Mouse (Mus musculus) hindbrain, embryonic 13.5 days (tissue): ENCODE results near the gene Rap1gap2. TPM values are rescaled to one million over a fixed set of nuclear protein-coding genes. Genes with fewer than 3 reads are reported as not detected.
A peak's percentile ranks its signal among the peaks of the same experiment; 100 is the strongest.

ENCODE experiments used
- ATAC-seq: fragments of 200-750 bp; cut with Nextera tagmentation; 2 replicates; pipeline ENCODE4 v1.8.0; 2017; ENCODE audit warnings: moderate TSS enrichment; ENCODE audit not compliant: low FRiP score
- H3K27ac ChIP-seq: fragments of 300-500 bp; sonication (generic); 2 replicates; pipeline ENCODE4 v1.5.1; 2015; ENCODE audit warnings: inconsistent platforms, mild to moderate bottlenecking, moderate library complexity
- H3K27me3 ChIP-seq: fragments of 300-500 bp; sonication (generic); 2 replicates; pipeline ENCODE4 v1.6.1; 2015; ENCODE audit warnings: mild to moderate bottlenecking, inconsistent platforms
- H3K36me3 ChIP-seq: fragments of 300-500 bp; sonication (generic); 2 replicates; pipeline ENCODE4 v1.6.1; 2015; ENCODE audit warnings: mild to moderate bottlenecking, inconsistent platforms
- H3K4me1 ChIP-seq: fragments of 300-500 bp; sonication (generic); replicated peaks from 2 replicates; pipeline ENCODE4 v1.6.1; 2015; ENCODE audit warnings: inconsistent platforms
- H3K4me2 ChIP-seq: fragments of 300-500 bp; sonication (generic); 2 replicates; pipeline ENCODE4 v1.6.1; 2015; ENCODE audit warnings: inconsistent platforms, mild to moderate bottlenecking, moderate library complexity
- H3K4me3 ChIP-seq: fragments of 300-500 bp; sonication (generic); 2 replicates; pipeline ENCODE4 v1.5.1; 2015; ENCODE audit warnings: mild to moderate bottlenecking, inconsistent platforms
- H3K9ac ChIP-seq: fragments of 300-500 bp; sonication (generic); 2 replicates; pipeline ENCODE4 v1.6.1; 2015; ENCODE audit warnings: mild to moderate bottlenecking, inconsistent platforms
- H3K9me3 ChIP-seq: fragments of 300-500 bp; sonication (generic); 2 replicates; pipeline ENCODE4 v1.6.1; 2016; ENCODE audit warnings: inconsistent platforms
- WGBS: fragments of 180-500 bp; shearing (Covaris S2); methylation state at CpG from one replicate; pipeline ENCODE4 v1.1.7; 2015; 5-methylcytosine and 5-hydroxymethylcytosine counted together
- polyA plus RNA-seq: library from polyadenylated mRNA; unstranded; fragments of >200 nt; fragmentation: Nextera tagmentation; extraction: Ambion mirVana; gene quantifications from 2 replicates; pipeline ENCODE4 v1.2.1, GENCODE M21; 2015

The Rap1gap2 gene
- polyA plus RNA-seq, 1 experiment from 2014 or later = 10.6 TPM

DNA sequence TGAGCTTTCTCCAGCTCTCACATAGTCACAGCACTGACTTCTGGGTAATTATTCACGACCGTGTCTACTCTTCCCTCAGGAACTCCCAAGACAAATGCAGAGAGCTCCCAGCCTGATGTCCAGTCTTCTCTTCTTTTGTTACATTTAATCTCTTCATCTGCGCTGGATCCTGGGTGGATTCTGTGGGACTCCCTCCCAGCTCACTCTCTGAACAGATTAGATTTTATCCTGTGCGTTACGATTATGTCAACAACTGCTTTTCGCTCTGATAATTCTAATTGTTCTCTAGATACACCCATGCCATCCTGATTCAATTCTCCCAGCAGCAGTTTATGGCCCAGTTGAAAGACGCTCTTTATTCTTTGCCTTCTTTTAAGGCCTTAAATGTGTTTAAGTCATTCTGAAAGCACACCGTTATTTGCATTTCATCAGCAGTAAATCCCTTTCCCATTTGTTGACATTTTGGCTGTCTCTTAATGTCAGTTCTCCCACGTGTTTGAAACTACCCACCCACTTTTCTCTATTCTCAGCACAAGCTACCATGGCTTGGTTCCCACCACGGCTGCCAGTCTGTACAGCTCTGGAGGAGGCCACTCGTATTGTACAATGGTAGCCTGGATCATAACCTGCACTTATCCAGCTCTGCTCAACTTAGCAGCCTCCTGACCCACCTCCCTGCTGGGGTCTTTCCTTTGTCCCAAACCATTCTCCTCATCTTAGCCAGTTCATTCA lies 180.8 kb downstream of the Rap1gap2 start:
- H3K4me1 ChIP-seq = peaks cover 6% of the 10 kb centered on the region
- H3K4me2 ChIP-seq = no peak overlapping the region
- peak overlapping the region; percentile 23; the same call in 1 of the 2 replicates for H3K27ac ChIP-seq
- H3K36me3 ChIP-seq = no peaks in the 10 kb centered on the region
- H3K4me3 ChIP-seq = no peak overlapping the region
- WGBS = 51% methylated on average over 11 of the region's 11 CpGs
- H3K9ac ChIP-seq = no peak overlapping the region
- no peaks in the 10 kb centered on the region for H3K27me3 ChIP-seq
- ATAC-seq = no peak
- no peaks in the 10 kb centered on the region for H3K9me3 ChIP-seq

DNA sequence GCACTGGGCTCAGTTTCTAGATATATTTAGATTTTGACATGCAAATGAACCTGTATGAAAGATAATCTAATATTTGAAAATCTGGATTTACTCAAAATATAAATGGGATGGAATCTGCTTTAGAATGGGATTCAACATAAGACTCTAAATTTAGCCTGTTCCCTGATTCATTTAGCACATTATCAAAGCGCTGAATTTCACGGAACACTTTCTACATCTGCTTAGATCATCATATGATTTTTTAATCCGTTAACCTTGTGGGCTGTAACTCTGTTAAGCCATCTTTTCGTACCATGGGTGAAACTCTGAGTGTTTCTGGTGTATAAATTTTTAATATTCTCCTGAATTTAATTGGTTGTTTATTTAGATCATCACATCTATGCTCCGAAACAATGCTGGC lies 184.4 kb downstream of the Rap1gap2 start:
- Histone ChIP-seq H3K4me2 (no peak overlapping the region), H3K9ac (no peak overlapping the region), H3K36me3 (no peaks in the 10 kb centered on the region), H3K27ac (no peak overlapping the region), H3K27me3 (no peaks in the 10 kb centered on the region), H3K4me3 (no peak overlapping the region), H3K9me3 (no peaks in the 10 kb centered on the region), H3K4me1 (peaks cover 6% of the 10 kb centered on the region)
- ATAC-seq = no peak
- WGBS = 83% methylated on average over 5 of the region's 5 CpGs

DNA sequence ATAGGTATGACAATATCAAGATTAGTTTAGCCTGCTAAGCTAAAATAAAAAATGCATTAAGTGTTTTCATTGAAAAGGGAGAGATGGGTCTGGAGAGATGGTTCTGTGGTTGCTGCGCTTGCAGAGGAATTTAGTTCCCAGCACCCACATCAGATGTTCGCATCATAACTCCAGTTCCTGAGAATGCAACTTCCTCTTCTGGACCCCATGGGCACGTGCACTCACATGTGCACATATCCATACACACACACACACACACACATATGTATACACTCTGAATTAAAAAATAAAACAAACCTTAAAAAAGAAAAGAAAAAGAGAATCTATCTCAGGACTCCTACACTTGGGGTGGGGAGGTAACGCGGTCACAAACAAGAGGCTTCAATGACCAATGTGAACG lies 188.7 kb downstream of the Rap1gap2 start:
- no peaks in the 10 kb centered on the region for H3K36me3 ChIP-seq
- 93% methylated on average over 6 of the region's 6 CpGs for WGBS
- no peak overlapping the region for H3K4me3 ChIP-seq
- H3K4me1 ChIP-seq = no peaks in the 10 kb centered on the region; the same call in 1 of the 2 replicates
- ATAC-seq = no peak
- no peak overlapping the region for H3K9ac ChIP-seq
- H3K27me3 ChIP-seq = no peaks in the 10 kb centered on the region
- no peaks in the 10 kb centered on the region for H3K9me3 ChIP-seq
- no peak overlapping the region for H3K4me2 ChIP-seq
- H3K27ac ChIP-seq = no peak overlapping the region

DNA sequence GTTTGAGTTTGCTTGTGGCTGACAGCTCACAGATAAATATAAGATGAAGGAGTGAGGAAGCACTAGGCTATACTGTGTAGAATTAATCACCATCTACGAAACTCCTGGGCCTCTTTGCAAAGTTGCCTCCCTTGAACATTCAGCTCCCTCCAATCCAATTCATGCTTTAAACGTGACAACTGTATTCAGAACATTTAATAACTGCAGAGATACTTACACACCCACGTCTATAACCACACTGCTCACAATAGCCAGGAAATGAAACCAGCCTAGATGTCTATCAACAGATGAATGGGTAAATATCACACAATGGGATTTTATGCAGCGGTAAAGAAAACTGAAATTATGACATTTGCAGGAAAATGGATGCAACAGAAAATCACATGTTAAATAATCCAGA lies 189.6 kb downstream of the Rap1gap2 start:
- ATAC-seq = no peak
- no peaks in the 10 kb centered on the region; the same call in 1 of the 2 replicates for H3K4me1 ChIP-seq
- no peak overlapping the region for H3K4me2 ChIP-seq
- H3K36me3 ChIP-seq = no peaks in the 10 kb centered on the region
- no peak overlapping the region for H3K4me3 ChIP-seq
- H3K9me3 ChIP-seq = no peaks in the 10 kb centered on the region
- H3K27ac ChIP-seq = no peak overlapping the region
- no peaks in the 10 kb centered on the region for H3K27me3 ChIP-seq
- no peak overlapping the region for H3K9ac ChIP-seq
- 86% methylated on average over 4 of the region's 4 CpGs for WGBS

DNA sequence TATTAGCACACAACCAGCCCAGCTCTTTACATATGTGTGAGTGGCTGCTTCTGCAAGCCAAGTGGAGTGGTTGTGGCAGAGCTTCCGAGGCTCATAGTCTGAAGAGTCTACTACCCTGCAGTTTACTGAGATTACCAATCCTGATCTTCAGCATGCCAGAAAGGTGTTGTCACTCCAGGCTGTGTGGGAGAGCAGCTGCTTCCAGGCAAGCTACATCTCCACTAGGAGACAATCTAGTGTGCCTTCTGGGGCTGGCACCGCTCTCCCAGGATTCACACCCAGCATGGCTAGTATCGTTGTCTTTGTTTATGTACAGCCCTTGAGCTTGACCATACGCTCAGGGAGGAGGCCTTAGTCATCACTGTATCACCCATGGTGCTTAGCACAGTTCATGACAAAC lies 191.1 kb downstream of the Rap1gap2 start:
- no peak for ATAC-seq
- WGBS = 89% methylated on average over 4 of the region's 4 CpGs
- peaks cover 4% of the 10 kb centered on the region; the same call in 1 of the 2 replicates for H3K4me1 ChIP-seq
- no peak overlapping the region for H3K9ac ChIP-seq
- H3K9me3 ChIP-seq = no peaks in the 10 kb centered on the region
- H3K27me3 ChIP-seq = no peaks in the 10 kb centered on the region
- no peak overlapping the region for H3K4me2 ChIP-seq
- H3K36me3 ChIP-seq = peaks cover 13% of the 10 kb centered on the region; the same call in 1 of the 2 replicates
- H3K4me3 ChIP-seq = no peak overlapping the region
- H3K27ac ChIP-seq = no peak overlapping the region

DNA sequence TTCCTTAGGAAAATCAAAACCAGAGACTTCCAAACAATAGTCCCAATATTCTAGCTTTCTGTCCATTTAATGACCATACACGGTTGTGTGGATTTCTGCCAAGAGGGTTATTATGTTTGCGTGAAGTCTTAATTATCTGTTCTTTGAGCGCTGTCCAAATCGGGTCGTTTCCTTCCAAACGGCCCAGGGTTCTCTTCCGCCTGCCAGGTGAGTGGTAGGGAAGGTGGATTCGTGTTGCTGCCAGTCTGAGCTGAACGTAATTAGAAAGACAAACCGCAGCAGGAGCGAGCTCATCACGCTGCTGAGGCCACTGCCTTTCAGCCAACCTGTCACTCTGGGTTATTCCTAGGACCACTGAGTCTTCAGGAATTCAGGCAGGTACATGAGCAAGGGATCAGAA lies 195.0 kb downstream of the Rap1gap2 start:
- Histone ChIP-seq H3K9me3 (no peaks in the 10 kb centered on the region), H3K27me3 (no peaks in the 10 kb centered on the region), H3K4me2 (no peak overlapping the region), H3K4me3 (no peak overlapping the region), H3K27ac (no peak overlapping the region), H3K9ac (no peak overlapping the region), H3K36me3 (peaks cover 22% of the 10 kb centered on the region; the same call in 1 of the 2 replicates), H3K4me1 (peaks cover 7% of the 10 kb centered on the region)
- no peak for ATAC-seq
- 72% methylated on average over 12 of the region's 12 CpGs for WGBS

DNA sequence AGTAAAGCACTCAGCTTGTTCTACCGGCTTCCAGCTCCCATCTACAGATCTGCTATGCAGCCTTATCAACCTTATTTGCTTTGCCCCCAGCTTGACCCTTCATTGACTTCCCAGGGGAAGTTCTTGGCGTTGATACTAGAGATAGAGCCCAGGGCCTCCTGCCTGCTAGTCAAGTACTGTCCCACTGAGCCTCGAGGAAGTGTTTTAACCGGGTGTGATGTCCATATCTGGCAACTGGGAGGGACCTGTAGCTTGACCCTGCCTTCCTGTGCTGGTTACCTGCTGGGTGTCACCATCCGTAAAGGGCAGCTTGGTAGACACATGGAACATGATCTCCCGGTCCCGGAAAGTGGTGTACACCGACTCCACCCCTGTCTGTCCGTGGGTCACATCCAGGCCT lies 196.6 kb downstream of the Rap1gap2 start:
- Histone ChIP-seq H3K27me3 (no peaks in the 10 kb centered on the region), H3K36me3 (peaks cover 22% of the 10 kb centered on the region; the same call in 1 of the 2 replicates), H3K9me3 (no peaks in the 10 kb centered on the region), H3K4me2 (no peak overlapping the region), H3K27ac (no peak overlapping the region), H3K4me3 (no peak overlapping the region), H3K9ac (no peak overlapping the region), H3K4me1 (peaks cover 23% of the 10 kb centered on the region)
- WGBS = 78% methylated on average over 9 of the region's 9 CpGs
- ATAC-seq = no peak

DNA sequence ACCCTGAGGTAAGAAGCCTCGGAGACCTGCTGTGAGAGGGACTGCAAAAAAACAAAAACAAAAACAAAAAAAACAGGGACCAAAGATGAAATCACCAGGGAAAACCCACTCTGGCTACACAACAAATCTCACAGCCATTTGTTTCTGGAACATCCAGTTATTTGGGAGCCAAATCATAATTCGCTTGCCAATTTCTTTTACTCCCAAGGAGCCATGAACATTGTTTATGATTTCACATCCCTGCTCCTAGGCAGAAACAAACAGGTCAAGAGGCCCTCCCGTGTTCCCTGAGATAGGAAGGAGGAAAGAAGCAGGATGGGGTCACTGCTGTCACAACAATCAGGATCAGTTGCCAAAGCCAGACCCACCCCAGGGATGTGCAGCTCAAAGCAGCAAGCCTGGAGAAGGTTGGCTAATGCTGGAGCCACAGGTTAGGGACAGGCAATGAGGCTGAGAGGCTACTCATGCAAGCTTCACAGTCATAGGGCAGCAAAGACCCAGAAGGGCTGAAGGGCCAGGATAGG lies 197.2 kb downstream of the Rap1gap2 start:
- no peak overlapping the region for H3K4me2 ChIP-seq
- ATAC-seq = no peak
- no peak overlapping the region for H3K27ac ChIP-seq
- H3K4me1 ChIP-seq = peaks cover 29% of the 10 kb centered on the region
- WGBS = 75% methylated on average over 3 of the region's 3 CpGs
- peaks cover 22% of the 10 kb centered on the region; the same call in 1 of the 2 replicates for H3K36me3 ChIP-seq
- no peak overlapping the region for H3K4me3 ChIP-seq
- no peaks in the 10 kb centered on the region for H3K9me3 ChIP-seq
- H3K9ac ChIP-seq = no peak overlapping the region
- H3K27me3 ChIP-seq = no peaks in the 10 kb centered on the region

DNA sequence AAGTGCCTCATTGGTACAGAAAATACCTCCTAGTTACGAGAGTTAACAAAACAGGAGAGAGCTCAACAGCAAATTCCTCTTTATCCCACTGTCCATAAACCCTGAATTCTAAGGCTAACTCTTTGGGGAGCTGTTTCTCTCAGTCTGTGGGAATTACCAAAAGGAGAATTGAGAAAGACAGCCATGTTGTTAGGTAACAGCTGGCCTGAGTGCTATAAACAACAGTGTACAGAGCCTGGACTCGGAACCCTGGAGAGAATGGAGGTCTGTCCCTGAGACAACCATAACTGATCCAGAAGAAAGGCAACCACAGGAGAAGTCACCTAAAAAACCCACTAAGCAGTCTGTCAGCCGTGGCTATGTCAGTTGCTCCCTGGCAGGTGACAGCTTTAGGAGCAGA lies 198.3 kb downstream of the Rap1gap2 start:
- no peak overlapping the region for H3K4me3 ChIP-seq
- H3K9me3 ChIP-seq = no peaks in the 10 kb centered on the region
- 74% methylated on average over 3 of the region's 3 CpGs for WGBS
- H3K27ac ChIP-seq = no peak overlapping the region
- no peak for ATAC-seq
- H3K36me3 ChIP-seq = peaks cover 22% of the 10 kb centered on the region; the same call in 1 of the 2 replicates
- no peak overlapping the region for H3K9ac ChIP-seq
- peaks cover 32% of the 10 kb centered on the region for H3K4me1 ChIP-seq
- H3K4me2 ChIP-seq = no peak overlapping the region
- H3K27me3 ChIP-seq = no peaks in the 10 kb centered on the region

DNA sequence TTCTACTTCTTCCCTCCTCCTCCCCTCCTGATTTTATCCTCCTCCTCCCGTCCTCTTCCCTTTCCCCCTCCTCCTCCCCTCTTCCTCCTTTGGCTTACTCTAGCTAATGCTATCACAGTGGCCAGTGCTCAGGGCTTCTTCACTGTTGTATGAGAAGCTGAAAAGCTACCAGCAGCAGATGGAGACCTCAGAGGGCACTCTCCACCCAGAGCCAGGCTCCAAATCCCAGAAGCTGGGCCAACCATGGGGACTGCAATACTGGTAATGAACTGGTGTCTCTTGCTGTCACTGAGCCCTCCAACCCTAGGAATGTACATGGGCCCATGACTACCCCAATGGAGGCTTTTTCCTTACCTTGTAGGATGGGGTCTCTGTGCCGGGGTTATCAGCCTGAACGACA lies 198.8 kb downstream of the Rap1gap2 start:
- no peak for ATAC-seq
- Histone ChIP-seq H3K9me3 (no peaks in the 10 kb centered on the region), H3K4me2 (no peak overlapping the region), H3K9ac (no peak overlapping the region), H3K4me1 (peaks cover 32% of the 10 kb centered on the region), H3K36me3 (peaks cover 22% of the 10 kb centered on the region), H3K27ac (no peak overlapping the region), H3K27me3 (no peaks in the 10 kb centered on the region), H3K4me3 (no peak overlapping the region)
- WGBS = 81% methylated on average over 3 of the region's 3 CpGs

DNA sequence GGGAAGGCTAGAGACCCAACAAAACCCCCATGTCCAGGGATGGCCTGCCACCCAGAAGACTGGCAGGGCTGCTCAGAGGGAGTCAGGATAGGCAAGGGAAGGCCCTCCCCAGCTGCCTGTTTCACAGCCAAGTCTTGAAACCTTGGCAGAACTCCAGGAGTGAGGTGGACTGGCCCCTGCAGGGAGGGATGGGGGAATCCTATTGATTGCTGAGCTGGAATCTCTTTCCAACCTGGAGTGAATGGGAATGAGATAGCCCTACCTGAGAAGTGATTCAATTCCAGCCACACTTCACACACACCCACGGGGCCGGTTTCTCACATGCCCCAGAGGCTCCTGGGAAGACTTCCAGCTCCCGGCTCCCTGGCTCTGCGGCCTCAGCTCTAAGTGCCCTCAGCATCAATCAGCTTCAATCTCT lies 200.9 kb downstream of the Rap1gap2 start:
- WGBS = 46% methylated on average over 4 of the region's 4 CpGs
- Histone ChIP-seq H3K4me2 (no peak overlapping the region), H3K36me3 (peaks cover 23% of the 10 kb centered on the region), H3K4me3 (no peak overlapping the region), H3K27ac (peak overlapping the region; percentile 78), H3K27me3 (no peaks in the 10 kb centered on the region), H3K9me3 (no peaks in the 10 kb centered on the region), H3K9ac (0 out of 2 replicates have a peak overlapping the region, but pooled peaks have one; percentile 19), H3K4me1 (peaks cover 28% of the 10 kb centered on the region)
- ATAC-seq = peak; percentile 52

DNA sequence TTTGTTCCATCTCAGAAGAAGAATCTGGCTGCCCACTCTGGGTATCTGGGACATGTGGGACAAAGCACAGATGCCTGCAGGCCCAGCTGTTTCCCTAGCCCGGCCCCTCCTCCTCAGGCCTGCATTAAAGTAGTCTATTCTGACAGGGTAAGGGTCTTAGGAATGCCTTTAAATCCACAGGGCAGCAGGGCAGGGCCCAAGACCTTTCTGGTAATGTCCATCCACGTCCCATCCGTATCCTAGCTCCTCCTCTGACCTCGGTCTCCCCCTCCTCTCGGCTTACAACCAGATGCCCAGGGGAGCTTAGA lies 201.3 kb downstream of the Rap1gap2 start:
- ATAC-seq = peak; percentile 29

More for the DNA sequence above, 201.3 kb downstream of the Rap1gap2 start:
- H3K27me3 ChIP-seq = no peaks in the 10 kb centered on the region
- H3K36me3 ChIP-seq = peaks cover 21% of the 10 kb centered on the region
- H3K9me3 ChIP-seq = no peaks in the 10 kb centered on the region
- peaks cover 28% of the 10 kb centered on the region for H3K4me1 ChIP-seq
- no peak overlapping the region for H3K4me2 ChIP-seq
- peak overlapping the region; percentile 78 for H3K27ac ChIP-seq
- H3K9ac ChIP-seq = 0 out of 2 replicates have a peak overlapping the region, but pooled peaks have one; percentile 19
- WGBS = 65% methylated on average over 5 of the region's 5 CpGs
- no peak overlapping the region for H3K4me3 ChIP-seq
